Mouse (Mus musculus): ENCODE results near the gene Poll. TPM values are rescaled to one million over a fixed set of nuclear protein-coding genes. Genes with fewer than 3 reads are reported as not detected.

Poll gene
- total and polyA plus RNA-seq, 3 experiments = 9.5 to 9.8 (median 9.7) TPM

DNA sequence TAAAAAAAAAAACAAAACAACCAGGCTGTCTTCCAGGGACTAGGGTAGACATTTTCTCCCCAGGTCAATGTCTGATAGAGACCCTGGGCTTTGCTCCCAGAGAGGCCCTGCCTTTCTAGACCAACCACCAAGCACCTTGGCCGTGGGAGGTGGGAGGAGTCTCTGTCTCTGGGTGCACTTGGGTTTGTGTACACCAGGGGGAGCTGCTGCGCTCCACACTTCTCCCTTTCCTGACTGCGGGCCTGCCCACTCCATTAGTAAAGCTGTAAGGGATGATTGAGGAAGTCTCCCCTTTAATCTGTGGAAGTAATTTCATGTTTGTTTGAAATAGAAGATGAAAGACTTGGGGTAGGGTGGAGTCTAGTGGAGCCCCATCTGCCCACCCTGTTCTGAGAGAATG, 20.9 kb upstream of the Poll start:
- Histone ChIP-seq H3K9ac (ENCODE audit: low read depth, low read length) (no peak overlapping the region), H3K4me1 (ENCODE audit: control insufficient read depth, insufficient read depth, low read length) (no peaks in the 10 kb centered on the region), H3K27ac (no peak overlapping the region), H3K79me2 (replicated peaks; ENCODE audit: control insufficient read depth, insufficient read depth, low read length) (no peaks in the 10 kb centered on the region), H3K36me3 (ENCODE audit: control insufficient read depth, insufficient read depth, low read length) (no peaks in the 10 kb centered on the region), H3K27me3 (ENCODE audit: control insufficient read depth, insufficient read depth, low read length) (no peaks in the 10 kb centered on the region), H3K4me3 (no peak overlapping the region)
- no peak for DNase-seq
- TF ChIP-seq EP300 (IDR thresholded peaks at IDR 0.05; ENCODE audit: insufficient read depth, low read depth, low read length) (no peak), POLR2A (IDR thresholded peaks at IDR 0.05; ENCODE audit: insufficient read depth, low read depth, low read length) (no peak), CTCF (IDR thresholded peaks at IDR 0.05) (peak; percentile 69)
- 58% methylated on average over 3 of the region's 3 CpGs for WGBS
- intact Hi-C loops (cut with DNase I) = no loop called here

DNA sequence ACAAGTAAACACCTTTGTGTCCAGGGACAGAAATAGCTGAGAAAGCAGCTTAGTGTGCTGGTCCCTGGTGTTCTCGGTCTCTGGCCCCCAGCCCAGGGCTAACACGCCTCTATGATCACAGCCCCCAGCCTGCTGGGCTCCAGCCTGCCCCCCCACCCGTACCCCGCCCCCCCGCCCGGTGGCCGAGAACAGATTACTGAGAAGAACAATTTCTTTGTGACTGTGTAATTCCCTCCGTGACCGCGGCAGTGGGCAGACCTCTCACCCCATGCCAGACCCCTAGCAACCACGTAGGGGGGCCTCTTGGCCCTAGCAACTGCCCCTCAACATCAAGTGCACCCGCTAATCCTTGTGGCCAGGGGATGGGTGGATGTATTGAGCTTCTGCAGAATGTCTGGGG, 19.9 kb upstream of the Poll start:
- Histone ChIP-seq H3K27me3 (ENCODE audit: control insufficient read depth, insufficient read depth, low read length) (no peaks in the 10 kb centered on the region), H3K9ac (ENCODE audit: low read depth, low read length) (no peak overlapping the region), H3K4me1 (ENCODE audit: control insufficient read depth, insufficient read depth, low read length) (no peaks in the 10 kb centered on the region), H3K36me3 (ENCODE audit: control insufficient read depth, insufficient read depth, low read length) (no peaks in the 10 kb centered on the region), H3K4me3 (no peak overlapping the region), H3K79me2 (replicated peaks; ENCODE audit: control insufficient read depth, insufficient read depth, low read length) (no peaks in the 10 kb centered on the region), H3K27ac (peak overlapping the region; percentile 69)
- 48% methylated on average over 12 of the region's 12 CpGs for WGBS
- no peak for TF ChIP-seq CTCF (IDR thresholded peaks at IDR 0.05)
- no peak for TF ChIP-seq EP300 (IDR thresholded peaks at IDR 0.05; ENCODE audit: insufficient read depth, low read depth, low read length)
- TF ChIP-seq POLR2A (IDR thresholded peaks at IDR 0.05; ENCODE audit: insufficient read depth, low read depth, low read length) = no peak
- no peak for DNase-seq
- intact Hi-C loops (cut with DNase I) = no loop called here

DNA sequence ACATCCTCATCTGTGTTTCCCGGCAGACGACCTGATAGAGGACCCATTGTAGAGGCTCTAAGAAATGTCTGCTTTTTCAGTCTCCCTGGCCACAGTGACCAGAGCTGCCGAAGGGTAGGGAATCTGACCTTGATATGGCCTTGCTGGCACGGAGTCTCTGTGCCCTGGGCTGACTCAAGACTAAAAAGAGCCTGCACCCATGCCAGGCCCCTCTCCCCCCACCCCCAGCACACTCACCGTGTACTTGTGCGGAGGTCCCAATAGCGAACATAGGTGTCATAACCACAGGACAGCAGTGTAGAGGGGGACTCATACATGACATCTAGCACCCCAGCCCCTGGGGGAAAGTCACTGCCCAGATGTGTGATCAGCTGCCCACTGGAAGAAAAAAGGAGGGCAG, 19.1 kb upstream of the Poll start:
- no peak for TF ChIP-seq EP300 (IDR thresholded peaks at IDR 0.05; ENCODE audit: insufficient read depth, low read depth, low read length)
- TF ChIP-seq CTCF (IDR thresholded peaks at IDR 0.05) = no peak
- TF ChIP-seq POLR2A (IDR thresholded peaks at IDR 0.05; ENCODE audit: insufficient read depth, low read depth, low read length) = no peak
- Histone ChIP-seq H3K9ac (ENCODE audit: low read depth, low read length) (no peak overlapping the region), H3K36me3 (ENCODE audit: control insufficient read depth, insufficient read depth, low read length) (no peaks in the 10 kb centered on the region), H3K79me2 (replicated peaks; ENCODE audit: control insufficient read depth, insufficient read depth, low read length) (no peaks in the 10 kb centered on the region), H3K27me3 (ENCODE audit: control insufficient read depth, insufficient read depth, low read length) (no peaks in the 10 kb centered on the region), H3K4me3 (no peak overlapping the region), H3K27ac (peak overlapping the region; percentile 69), H3K4me1 (ENCODE audit: control insufficient read depth, insufficient read depth, low read length) (peaks cover 4% of the 10 kb centered on the region)
- DNase-seq = peak in 1 of 2 experiments; percentile 58
- intact Hi-C loops (cut with DNase I) = no loop called here
- 56% methylated on average over 7 of the region's 7 CpGs for WGBS

DNA sequence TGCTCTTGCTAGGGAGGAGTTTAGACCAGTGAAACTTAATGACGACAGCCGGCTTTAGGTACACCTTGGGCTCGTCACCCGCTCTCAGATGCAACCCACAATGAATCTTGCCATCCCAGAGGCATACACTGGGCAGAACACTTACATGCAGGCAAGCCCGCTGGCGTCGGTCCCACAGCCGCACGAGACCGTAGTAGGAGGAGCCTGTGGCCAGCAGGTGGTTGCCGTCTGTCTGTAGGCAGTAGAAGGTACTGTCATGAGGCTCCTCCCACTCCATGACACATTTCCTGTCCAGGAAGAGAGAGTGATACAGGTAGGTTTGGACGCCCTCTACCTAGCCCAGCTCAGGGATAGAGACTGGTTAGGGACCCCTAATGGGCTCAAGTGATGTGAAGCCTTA, 18.6 kb upstream of the Poll start:
- Histone ChIP-seq H3K4me3 (no peak overlapping the region), H3K79me2 (replicated peaks; ENCODE audit: control insufficient read depth, insufficient read depth, low read length) (no peaks in the 10 kb centered on the region), H3K27ac (peak overlapping the region; percentile 69), H3K4me1 (ENCODE audit: control insufficient read depth, insufficient read depth, low read length) (peaks cover 4% of the 10 kb centered on the region), H3K36me3 (ENCODE audit: control insufficient read depth, insufficient read depth, low read length) (no peaks in the 10 kb centered on the region), H3K9ac (ENCODE audit: low read depth, low read length) (no peak overlapping the region), H3K27me3 (ENCODE audit: control insufficient read depth, insufficient read depth, low read length) (no peaks in the 10 kb centered on the region)
- peak; percentile 55 to 60 for DNase-seq
- 0 out of 2 replicates have a peak, but pooled peaks have one; percentile 7 for TF ChIP-seq EP300 (IDR thresholded peaks at IDR 0.05; ENCODE audit: insufficient read depth, low read depth, low read length)
- no peak for TF ChIP-seq POLR2A (IDR thresholded peaks at IDR 0.05; ENCODE audit: insufficient read depth, low read depth, low read length)
- intact Hi-C loops (cut with DNase I) = no loop called here
- WGBS = 75% methylated on average over 12 of the region's 12 CpGs

DNA sequence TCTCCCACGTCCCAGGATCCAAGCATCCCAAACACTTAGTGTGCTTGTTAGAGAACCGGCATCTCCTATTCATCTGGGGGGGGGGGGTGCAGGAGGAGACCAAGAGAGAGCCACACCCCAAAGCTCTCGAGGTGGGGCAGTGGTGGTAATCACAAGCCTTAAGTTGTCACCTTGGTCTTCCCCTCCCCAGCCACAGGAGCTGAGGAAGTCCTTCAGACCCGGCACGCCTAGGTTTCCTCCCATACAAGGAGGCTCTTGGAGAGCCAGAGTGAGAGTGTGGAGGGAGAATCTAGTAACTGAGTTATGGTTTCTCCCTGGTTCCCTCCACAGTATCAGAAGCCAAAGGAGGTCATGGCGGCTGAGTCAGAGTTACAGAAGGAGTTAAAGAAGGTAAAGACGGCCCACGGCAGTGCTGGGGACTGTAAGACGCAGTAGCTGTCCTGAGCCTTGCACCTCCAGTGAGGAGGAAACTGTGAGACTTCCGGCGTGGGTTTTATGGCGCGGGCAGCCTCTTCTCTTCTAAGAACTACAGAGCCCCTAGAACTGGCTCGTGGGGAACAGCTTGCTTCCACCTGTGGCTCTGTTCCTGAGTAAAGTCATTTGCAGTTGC, 16.9 kb upstream of the Poll start:
- Histone ChIP-seq H3K9ac (ENCODE audit: low read depth, low read length) (no peak overlapping the region), H3K4me1 (ENCODE audit: control insufficient read depth, insufficient read depth, low read length) (peaks cover 4% of the 10 kb centered on the region), H3K79me2 (replicated peaks; ENCODE audit: control insufficient read depth, insufficient read depth, low read length) (no peaks in the 10 kb centered on the region), H3K36me3 (ENCODE audit: control insufficient read depth, insufficient read depth, low read length) (no peaks in the 10 kb centered on the region), H3K4me3 (no peak overlapping the region), H3K27ac (no peak overlapping the region), H3K27me3 (ENCODE audit: control insufficient read depth, insufficient read depth, low read length) (no peaks in the 10 kb centered on the region)
- WGBS = 72% methylated on average over 14 of the region's 14 CpGs
- intact Hi-C loops (cut with DNase I) = no loop called here
- TF ChIP-seq CTCF (IDR thresholded peaks at IDR 0.05) (no peak), EP300 (IDR thresholded peaks at IDR 0.05; ENCODE audit: insufficient read depth, low read depth, low read length) (no peak), POLR2A (IDR thresholded peaks at IDR 0.05; ENCODE audit: insufficient read depth, low read depth, low read length) (no peak)
- DNase-seq = no peak

DNA sequence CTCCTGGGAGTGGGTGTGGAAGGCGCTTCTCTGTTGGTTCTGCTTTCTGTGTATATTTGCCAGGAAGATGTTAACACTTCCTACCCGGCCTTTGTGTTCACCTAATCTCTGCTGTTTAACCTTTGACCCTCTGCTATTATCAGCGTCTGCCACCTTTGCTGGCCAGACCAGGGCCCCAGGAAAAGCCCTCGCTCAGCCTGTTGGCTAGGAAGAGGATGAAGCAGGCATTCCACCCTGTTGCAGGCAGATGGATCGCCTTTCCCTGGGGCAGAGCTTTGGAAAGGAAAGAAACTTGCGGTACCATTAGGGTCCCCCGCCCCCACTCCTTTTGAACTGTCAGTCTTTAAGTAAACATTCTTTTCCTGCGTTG, 15.3 kb upstream of the Poll start:
- Histone ChIP-seq H3K27ac (no peak overlapping the region), H3K79me2 (replicated peaks; ENCODE audit: control insufficient read depth, insufficient read depth, low read length) (no peaks in the 10 kb centered on the region), H3K9ac (ENCODE audit: low read depth, low read length) (no peak overlapping the region), H3K4me1 (ENCODE audit: control insufficient read depth, insufficient read depth, low read length) (peaks cover 4% of the 10 kb centered on the region), H3K4me3 (no peak overlapping the region), H3K36me3 (ENCODE audit: control insufficient read depth, insufficient read depth, low read length) (no peaks in the 10 kb centered on the region), H3K27me3 (ENCODE audit: control insufficient read depth, insufficient read depth, low read length) (no peaks in the 10 kb centered on the region)
- intact Hi-C loops (cut with DNase I) = no loop called here
- WGBS = 29% methylated on average over 8 of the region's 8 CpGs
- no peak for DNase-seq
- no peak for TF ChIP-seq POLR2A (IDR thresholded peaks at IDR 0.05; ENCODE audit: insufficient read depth, low read depth, low read length)

Measured in heart, adult 2 months (tissue).